Mouse (Mus musculus) ES-Bruce4 (cell line): ENCODE results near the gene Cyba. TPM values are rescaled to one million over a fixed set of nuclear protein-coding genes. Genes with fewer than 3 reads are reported as not detected.

Source experiments
- H3K27ac ChIP-seq: 2 replicates; pipeline ENCODE4 v1.5.1; 2012; ENCODE audit warnings: low read length, inconsistent platforms; ENCODE audit not compliant: insufficient read depth
- H3K27me3 ChIP-seq: 2 replicates; pipeline ENCODE4 v1.6.1; 2012; ENCODE audit warnings: mild to moderate bottlenecking, low read length, inconsistent platforms; ENCODE audit not compliant: control insufficient read depth, poor library complexity, insufficient read depth, severe bottlenecking
- H3K36me3 ChIP-seq: 2 replicates; pipeline ENCODE4 v1.6.1; 2012; ENCODE audit warnings: inconsistent platforms, mild to moderate bottlenecking, low read length, moderate library complexity; ENCODE audit not compliant: control insufficient read depth, poor library complexity, insufficient read depth, severe bottlenecking
- H3K4me1 ChIP-seq: one replicate; pipeline ENCODE4 v1.8.1; 2011; ENCODE audit warnings: low read length; ENCODE audit not compliant: control insufficient read depth, insufficient read depth
- H3K4me3 ChIP-seq: 2 replicates; pipeline ENCODE4 v1.5.1; 2011; ENCODE audit warnings: low read depth, mild to moderate bottlenecking, low read length
- H3K9ac ChIP-seq: 2 replicates; pipeline ENCODE4 v1.6.1; 2012; ENCODE audit warnings: low read depth, mild to moderate bottlenecking, inconsistent platforms; ENCODE audit not compliant: poor library complexity, severe bottlenecking
- H3K9me3 ChIP-seq: replicated peaks from 2 replicates; pipeline ENCODE4 v1.6.1; 2012; ENCODE audit warnings: mild to moderate bottlenecking, low read length, inconsistent platforms; ENCODE audit not compliant: control insufficient read depth, poor library complexity, insufficient read depth, severe bottlenecking
- CTCF ChIP-seq: IDR thresholded peaks from one replicate; pipeline ENCODE4 v1.8.1; 2011; ENCODE audit warnings: low read depth, low read length
- EP300 ChIP-seq: IDR thresholded peaks from 2 replicates; pipeline ENCODE4 v1.6.1; 2011; ENCODE audit warnings: low read depth, low read length; ENCODE audit not compliant: insufficient read depth
- POLR2A ChIP-seq: IDR thresholded peaks from one replicate; pipeline ENCODE4 v1.8.1; 2011; ENCODE audit warnings: low read length; ENCODE audit not compliant: insufficient read depth
- polyA plus RNA-seq: library from polyadenylated mRNA; stranded (reverse); fragments of >200 nt; gene quantifications from 2 replicates; pipeline ENCODE4 v1.2.4, GENCODE M21; 2011; ENCODE audit warnings: low read depth; ENCODE audit not compliant: missing spikeins, insufficient read depth, insufficient read length

Gene Cyba
- polyA plus RNA-seq, 1 experiment, result 76.1 TPM

DNA sequence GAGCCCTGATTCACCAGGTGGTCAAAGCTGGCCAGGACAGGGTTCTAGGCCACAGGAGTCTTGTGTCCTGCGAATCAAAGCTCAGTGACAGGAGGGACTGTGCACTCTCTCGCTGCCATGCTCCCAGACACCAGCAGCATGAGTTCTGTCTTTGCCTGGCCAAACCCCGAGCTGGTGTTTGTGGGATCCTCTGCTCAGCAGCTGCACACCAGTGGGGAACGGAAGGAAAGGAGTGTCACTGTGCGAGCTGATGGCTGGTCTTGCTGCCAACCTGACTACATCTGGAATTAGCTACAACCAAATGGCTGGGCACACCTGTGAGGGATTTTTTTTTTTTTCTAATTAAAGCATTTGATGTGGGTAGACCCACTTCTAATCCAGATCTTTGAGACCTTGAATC, 38.0 kb upstream of the Cyba start:
- Histone ChIP-seq H3K9ac (no peak overlapping the region), H3K27ac (no peak overlapping the region), H3K9me3 (no peaks in the 10 kb centered on the region), H3K27me3 (no peaks in the 10 kb centered on the region), H3K4me1 (no peaks in the 10 kb centered on the region), H3K36me3 (no peaks in the 10 kb centered on the region), H3K4me3 (no peak overlapping the region)
- no peak for TF ChIP-seq CTCF

- H3K27ac ChIP-seq, result no peak overlapping the region
- H3K4me3 ChIP-seq, result no peak overlapping the region
- TF ChIP-seq POLR2A (no peak), CTCF (no peak), EP300 (no peak)
- no peaks in the 10 kb centered on the region for H3K36me3 ChIP-seq
- H3K27me3 ChIP-seq, result no peaks in the 10 kb centered on the region
- no peak overlapping the region for H3K9ac ChIP-seq
- H3K4me1 ChIP-seq, result no peaks in the 10 kb centered on the region
- no peaks in the 10 kb centered on the region for H3K9me3 ChIP-seq
Measured at GRCm38 (mm10) chr8:122469965-122470364, 37.2 kb upstream of the Cyba start.

GRCm38 (mm10) chr8:122469407-122469806, 36.7 kb upstream of the Cyba start:
- TF ChIP-seq POLR2A, result no peak
- no peak for TF ChIP-seq EP300
- TF ChIP-seq CTCF, result no peak
- Histone ChIP-seq H3K9ac (no peak overlapping the region), H3K9me3 (no peaks in the 10 kb centered on the region), H3K4me1 (no peaks in the 10 kb centered on the region), H3K4me3 (no peak overlapping the region), H3K27me3 (no peaks in the 10 kb centered on the region), H3K36me3 (no peaks in the 10 kb centered on the region), H3K27ac (no peak overlapping the region)

DNA sequence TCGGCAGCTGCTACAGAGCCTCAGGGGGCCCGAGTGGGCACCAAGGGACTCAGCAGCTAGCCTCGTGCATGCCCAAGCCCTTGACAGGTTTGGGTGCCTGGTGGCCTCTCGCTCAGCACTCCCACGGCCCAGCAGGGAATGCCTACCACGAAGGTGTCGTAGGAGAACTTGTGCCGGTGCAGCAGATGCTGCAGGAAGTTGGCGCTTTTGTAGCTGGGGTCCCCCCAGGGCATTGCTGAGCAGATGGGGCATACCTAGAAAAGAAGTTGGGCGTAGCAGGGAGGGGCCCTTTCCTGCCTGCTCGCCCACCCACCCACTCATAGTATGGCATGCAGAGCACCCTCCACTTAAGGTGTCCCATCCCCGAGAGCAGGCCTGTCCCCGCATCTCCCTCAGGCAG, 35.1 kb upstream of the Cyba start:
- no peaks in the 10 kb centered on the region for H3K27me3 ChIP-seq
- no peaks in the 10 kb centered on the region for H3K36me3 ChIP-seq
- H3K9me3 ChIP-seq, result no peaks in the 10 kb centered on the region
- H3K4me3 ChIP-seq, result no peak overlapping the region
- H3K9ac ChIP-seq, result no peak overlapping the region
- TF ChIP-seq POLR2A (no peak), CTCF (no peak), EP300 (no peak)
- no peak overlapping the region for H3K27ac ChIP-seq
- peaks cover 1% of the 10 kb centered on the region for H3K4me1 ChIP-seq

- Histone ChIP-seq H3K27me3 (no peaks in the 10 kb centered on the region), H3K9ac (no peak overlapping the region), H3K4me3 (no peak overlapping the region), H3K36me3 (no peaks in the 10 kb centered on the region), H3K27ac (no peak overlapping the region), H3K9me3 (no peaks in the 10 kb centered on the region), H3K4me1 (peaks cover 6% of the 10 kb centered on the region)
- no peak for TF ChIP-seq POLR2A
- no peak for TF ChIP-seq CTCF
- no peak for TF ChIP-seq EP300
Measured at GRCm38 (mm10) chr8:122464985-122465384, 32.3 kb upstream of the Cyba start.

GRCm38 (mm10) chr8:122463651-122464640, 31.2 kb upstream of the Cyba start:
- Histone ChIP-seq H3K9me3 (no peaks in the 10 kb centered on the region), H3K4me1 (peaks cover 6% of the 10 kb centered on the region), H3K4me3 (no peak overlapping the region), H3K27me3 (no peaks in the 10 kb centered on the region), H3K27ac (no peak overlapping the region), H3K9ac (no peak overlapping the region), H3K36me3 (no peaks in the 10 kb centered on the region)
- no peak for TF ChIP-seq EP300
- no peak for TF ChIP-seq CTCF
- TF ChIP-seq POLR2A, result no peak
